Mouse (Mus musculus) kidney, postnatal 36 days (tissue): ENCODE results near the gene Caln1.
"Not testable (repeated sequence)": the region's sequence is repeated elsewhere in the genome, so short reads cannot be mapped to it uniquely, and the experiment has no call there.

Experiments
- DNase-seq, 2 experiments: peaks; one replicate each; pipeline ENCODE4 v3.0.0; 2021 to 2022; ENCODE audit warnings: mixed read lengths in 2 of 2

Gene Caln1

DNA sequence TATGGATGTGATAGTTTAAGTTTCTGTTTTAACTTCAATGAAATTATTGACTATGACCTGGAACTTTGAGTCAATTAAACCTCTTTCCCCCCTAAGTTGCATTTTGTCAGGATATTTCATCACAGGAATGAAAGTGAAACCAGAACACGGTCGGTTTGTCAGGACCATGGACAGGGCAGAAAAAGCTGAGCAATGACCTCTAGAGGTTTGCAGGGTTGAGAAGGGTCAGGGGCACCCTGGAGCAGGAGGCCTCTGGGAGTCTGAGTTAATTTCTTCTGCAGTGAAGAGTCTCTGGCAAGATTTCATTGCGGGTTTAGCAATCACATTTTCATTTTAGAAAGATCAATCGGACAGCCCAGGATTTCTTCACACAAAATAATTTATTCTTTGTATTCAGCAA lies 184.7 kb downstream of the Caln1 start:
- DNase-seq: peak in 1 of 2 experiments; percentile 15

- DNase-seq: no peak
Measured at GRCm38 (mm10) chr5:130563146-130563545, 193.9 kb downstream of the Caln1 start.

DNA sequence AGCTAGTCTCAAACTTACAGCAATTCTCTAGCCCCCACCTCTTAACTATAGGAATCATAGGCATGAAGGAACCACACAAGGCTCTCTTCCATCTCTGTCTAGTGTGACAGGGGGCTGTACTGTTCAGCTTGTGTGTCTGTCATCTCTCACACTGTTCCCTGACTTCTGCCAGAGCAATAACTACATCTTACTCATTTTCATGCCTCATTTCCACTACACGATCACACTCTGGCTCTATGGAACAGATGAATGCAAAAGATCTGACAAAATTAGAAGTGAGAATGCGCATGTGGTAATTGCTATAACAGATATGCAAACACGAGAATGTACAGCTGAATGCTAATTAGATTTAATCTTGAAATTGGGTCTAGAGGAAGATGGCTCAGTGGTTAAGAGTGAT lies 196.7 kb downstream of the Caln1 start:
- no peak for DNase-seq

DNA sequence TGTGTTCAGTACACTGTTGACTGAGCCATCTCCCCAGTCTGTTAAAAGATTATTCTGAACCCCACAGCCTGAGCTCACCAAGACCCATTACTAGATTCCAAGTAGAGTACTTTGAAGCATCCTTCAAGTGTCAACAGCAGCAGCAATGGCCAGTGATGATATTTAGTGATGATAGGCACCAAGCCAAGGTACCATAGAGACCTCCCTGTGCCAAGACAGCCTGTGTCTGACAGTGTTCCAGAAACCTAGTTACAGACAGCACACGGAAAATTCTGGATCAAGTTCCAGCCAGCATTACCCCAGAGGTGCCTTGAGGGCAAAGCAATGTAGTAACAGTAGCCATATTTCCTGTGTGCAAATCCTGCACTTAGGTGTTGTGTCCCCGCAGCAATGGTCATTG lies 208.3 kb downstream of the Caln1 start:
- DNase-seq: no peak

DNA sequence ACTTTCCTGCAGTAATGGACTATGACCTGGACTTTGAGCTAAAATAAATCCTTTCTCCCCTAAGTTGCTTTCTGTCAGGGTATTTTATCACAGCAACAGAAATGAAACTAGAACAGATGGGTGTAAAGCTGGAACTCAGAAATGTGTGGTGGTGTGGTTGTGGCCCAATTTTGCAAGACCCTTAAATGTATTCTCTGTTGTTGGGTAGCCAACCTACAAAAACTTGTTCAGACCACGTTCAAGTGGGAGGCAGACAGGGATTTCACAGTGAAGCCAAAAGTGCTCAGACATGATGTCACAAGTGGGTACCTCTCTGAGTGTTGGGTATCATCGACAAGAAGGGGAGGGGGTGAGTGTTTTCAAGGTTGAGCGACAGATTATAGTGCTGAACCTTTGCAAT lies 214.8 kb downstream of the Caln1 start:
- DNase-seq: no peak

GRCm38 (mm10) chr5:130586257-130586656 lies 217.0 kb downstream of the Caln1 start:
- peak in 1 of 2 experiments; percentile 2 for DNase-seq

- DNase-seq: no peak
Measured at GRCm38 (mm10) chr5:130596541-130596940, 227.3 kb downstream of the Caln1 start.

GRCm38 (mm10) chr5:130613657-130614056 lies 244.4 kb downstream of the Caln1 start:
- no peak for DNase-seq

GRCm38 (mm10) chr5:130614209-130614608 lies 245.0 kb downstream of the Caln1 start:
- no peak for DNase-seq

DNA sequence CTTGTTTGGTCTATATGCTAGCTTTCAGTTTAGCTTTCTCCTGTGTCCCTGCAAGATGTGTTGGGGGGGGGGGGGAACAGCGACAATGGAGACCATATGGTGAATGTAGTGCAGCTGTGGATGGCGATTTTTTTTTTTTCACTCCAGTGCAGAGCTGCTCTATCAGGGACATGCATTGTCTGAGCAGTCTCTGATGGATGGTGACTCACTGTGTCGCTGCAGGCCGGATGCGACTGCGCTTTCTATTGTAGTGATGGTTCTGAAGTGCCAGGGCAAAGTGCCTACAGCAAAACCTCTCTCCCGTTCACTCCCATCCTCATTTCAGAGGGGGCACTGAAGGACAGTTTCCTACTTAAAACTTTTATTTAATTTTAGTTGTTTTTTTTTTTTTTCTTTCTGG lies 250.8 kb downstream of the Caln1 start:
- DNase-seq: no peak

DNA sequence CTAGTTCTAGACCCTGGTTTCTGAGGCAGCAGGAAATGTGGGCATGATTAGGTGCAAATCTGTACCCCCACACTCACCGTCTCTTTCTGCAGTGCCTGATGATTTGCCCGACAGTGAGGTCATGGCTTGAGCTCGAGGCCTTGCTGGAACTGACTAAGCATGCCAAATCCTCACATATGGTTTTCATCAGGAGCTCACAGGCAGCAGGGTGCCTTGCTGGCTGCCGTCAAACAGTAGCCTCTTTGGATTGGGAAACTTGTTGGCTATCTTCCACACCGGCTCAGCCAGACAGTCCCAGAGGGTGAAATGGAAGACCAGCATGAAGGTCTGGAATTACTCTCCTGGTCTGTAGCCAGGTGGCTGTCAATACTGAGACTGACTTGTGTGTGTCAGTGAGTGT lies 254.0 kb downstream of the Caln1 start:
- DNase-seq: peak; percentile 18 to 26

DNA sequence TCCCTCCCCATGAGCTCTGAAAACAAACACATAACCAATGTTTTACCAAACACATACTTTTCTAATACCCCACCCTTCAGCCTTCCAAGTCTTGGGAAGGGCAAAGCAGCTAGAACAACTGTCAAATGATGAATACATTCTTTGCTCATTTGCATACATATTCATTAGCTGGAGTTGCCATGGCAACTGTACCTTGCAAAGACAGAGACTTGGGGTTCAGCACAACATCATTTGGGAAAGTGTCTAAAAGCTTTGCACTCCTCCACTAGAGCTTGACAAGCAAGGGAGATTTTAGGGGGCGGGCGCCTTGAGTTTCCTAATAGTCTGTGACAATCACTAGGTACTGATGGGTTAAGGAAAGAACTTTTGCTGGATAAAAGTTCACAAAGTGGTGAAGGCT lies 258.5 kb downstream of the Caln1 start:
- no peak for DNase-seq

GRCm38 (mm10) chr5:130635397-130635796 lies 266.1 kb downstream of the Caln1 start:
- no peak for DNase-seq

DNA sequence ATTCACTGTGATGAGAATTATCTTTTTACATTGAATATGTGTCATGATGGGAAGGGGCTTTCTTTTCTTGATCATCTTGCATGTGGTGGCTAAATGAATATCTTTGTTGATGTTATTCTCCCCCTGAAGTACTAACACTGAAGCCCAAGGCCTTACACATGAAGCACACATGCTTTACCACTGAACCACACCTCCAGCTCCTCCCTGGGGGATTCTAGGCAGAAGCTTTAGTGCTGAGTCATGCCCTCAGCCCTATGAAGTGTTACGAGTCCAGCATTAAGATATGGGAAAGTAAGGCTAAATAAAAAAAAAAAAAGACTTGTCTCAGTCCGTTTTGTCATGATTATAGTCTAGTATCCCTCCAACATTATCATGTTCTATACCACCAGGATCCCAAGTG lies 272.6 kb downstream of the Caln1 start:
- DNase-seq: no peak

GRCm38 (mm10) chr5:130646126-130646525 lies 276.9 kb downstream of the Caln1 start:
- not testable (repeated sequence) for DNase-seq

DNA sequence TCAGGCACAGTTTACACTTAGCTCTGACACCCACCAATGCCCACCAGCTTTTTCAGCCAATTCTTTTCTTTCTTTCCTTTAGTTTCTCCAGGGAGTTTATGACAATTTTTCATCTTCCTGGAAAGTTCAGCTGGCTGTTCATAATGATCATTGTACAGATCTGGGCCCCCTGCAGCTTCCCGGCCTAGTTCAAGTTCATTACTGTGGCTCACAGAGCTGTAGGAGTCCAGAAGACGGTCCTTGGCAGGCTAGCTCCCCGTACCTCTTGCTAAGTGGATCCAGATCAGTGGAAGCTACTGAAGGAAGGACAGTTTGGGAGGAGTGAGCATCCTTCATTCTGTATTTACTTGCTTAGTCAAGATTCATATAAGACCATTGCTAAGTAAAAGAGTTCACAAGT lies 288.9 kb downstream of the Caln1 start:
- DNase-seq: no peak

DNA sequence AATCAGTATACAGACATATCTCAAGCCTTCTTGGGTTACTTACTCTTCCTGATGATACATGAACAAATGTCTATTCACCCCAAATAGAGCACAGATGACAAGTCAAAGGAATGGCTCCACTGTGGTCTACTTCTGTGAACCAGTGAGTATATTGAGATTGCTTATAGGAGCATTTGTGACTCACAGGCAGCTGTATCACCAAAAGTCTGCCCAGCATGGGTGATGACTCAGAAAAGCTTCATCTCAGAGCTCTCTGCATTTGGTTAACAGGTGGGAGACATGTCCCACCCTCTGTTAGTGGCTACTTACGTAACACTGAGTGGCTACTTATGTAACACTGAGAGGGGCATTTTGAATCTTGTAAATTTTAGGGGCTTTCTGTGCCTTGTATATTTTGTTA lies 296.8 kb downstream of the Caln1 start:
- DNase-seq: no peak

DNA sequence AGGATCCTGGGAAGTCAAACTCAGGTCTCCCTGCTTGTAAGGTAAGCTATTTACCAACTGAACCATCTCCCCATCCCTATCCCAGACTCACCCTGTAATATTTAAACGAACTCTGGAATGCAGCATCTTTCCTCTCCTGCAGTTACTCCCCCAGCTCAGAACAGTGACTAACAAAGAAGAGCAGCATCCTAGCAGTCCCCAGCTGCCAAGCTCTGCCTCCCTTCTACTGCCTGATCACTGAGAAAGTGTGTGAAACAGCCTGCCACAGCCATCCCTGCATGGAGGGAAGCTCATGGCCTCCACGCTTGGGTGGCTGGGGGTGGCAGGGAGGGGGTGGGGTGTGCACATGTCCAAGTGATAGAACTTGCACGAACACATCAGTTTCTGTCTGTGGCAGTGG lies 303.3 kb downstream of the Caln1 start:
- DNase-seq: no peak

DNA sequence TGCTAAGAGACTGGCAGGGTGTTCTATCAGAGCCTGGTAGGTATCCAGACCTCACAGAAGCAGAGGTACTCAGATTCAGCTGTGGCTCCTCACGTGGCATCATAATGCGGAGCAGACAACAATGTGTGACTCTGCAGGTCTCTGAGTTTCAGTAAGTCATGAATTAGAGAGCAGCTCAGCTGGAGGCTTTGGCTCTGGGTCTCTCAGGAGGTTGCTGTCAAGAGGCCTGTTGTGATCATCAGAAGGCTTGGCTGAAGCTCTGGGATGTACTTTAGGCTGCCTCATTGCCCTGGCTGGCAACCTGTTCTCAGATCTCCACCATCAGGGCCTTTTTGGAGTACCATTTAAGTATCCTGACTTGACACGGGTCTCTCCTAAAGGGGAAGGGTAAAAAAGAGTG lies 303.8 kb downstream of the Caln1 start:
- DNase-seq: no peak

DNA sequence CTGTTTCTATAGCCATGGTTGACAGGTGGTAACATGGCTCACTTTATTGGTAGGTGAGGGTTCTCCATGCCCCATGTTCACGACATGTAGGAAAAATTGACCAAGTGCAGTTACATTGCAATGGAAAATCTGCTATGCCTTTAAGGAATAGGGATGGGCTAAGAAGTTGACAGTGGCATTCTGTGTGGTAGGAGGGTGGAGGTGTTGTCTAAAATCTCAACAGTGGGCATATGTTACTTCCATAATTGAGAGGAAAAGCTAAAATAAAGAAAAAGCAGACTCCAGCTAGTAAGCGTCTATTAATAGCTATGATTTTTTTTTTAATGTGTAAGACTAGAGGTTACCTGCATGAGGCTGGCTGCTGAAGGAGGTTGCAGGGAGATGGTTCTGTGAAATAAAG lies 308.6 kb downstream of the Caln1 start:
- no peak for DNase-seq

- DNase-seq: no peak
Measured at GRCm38 (mm10) chr5:130685911-130686658, 316.8 kb downstream of the Caln1 start.

DNA sequence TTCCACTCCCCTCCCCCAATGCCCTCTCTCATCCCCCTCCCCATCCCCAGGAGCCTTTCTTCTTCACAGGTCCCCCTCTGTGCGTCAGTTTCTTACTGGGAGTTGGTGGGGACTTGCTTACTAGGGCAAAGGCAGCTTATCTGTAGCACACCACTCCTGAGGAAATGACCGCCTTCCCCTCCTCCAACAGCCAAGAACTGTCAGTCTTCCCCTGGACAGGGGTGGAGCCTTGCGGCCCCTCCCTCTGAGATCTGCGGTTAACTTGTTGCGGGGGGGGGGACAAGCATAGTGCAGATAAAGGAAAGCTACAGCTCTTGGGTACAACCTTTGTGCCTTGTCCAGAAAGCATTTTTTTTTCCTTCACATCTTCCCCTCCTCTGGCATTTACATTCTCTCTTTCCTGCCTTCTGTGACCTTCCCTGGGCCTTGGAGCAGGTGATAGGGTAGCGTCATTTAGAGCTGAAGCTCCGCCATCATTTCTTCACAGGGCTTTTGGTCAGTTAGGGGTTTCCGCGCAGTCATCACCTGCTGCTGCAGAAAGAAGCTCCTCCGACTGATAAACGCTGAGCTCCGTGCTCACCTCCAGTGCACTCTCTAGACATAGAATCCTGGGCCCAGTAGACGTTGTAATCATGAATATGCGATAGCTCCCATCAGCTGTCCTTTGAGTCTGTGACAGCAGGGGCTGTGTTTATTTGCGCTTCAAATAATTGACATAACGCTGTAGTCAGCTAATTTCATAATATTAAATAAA lies 319.3 kb downstream of the Caln1 start:
- DNase-seq: no peak

DNA sequence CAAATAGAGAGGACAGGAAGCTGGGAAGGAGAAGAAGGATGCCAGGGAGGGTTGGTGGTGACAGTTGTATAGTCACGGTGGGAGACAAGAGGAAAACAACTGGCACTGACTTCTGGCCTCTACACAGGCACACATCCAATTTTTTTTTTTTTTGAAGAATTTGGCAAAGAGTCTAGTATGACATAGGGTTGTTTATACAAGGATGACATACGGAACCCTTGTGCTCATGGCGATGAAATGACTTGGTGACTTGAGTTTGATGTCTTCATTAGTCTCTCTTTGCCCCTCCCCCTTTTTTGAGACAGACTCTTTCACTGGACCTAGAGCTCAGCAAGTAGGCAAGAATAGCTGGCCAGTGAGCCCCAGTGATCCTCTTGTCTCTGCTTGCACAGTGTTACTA lies 322.1 kb downstream of the Caln1 start:
- DNase-seq: no peak

GRCm38 (mm10) chr5:130699476-130699875 lies 330.2 kb downstream of the Caln1 start:
- DNase-seq: no peak

DNA sequence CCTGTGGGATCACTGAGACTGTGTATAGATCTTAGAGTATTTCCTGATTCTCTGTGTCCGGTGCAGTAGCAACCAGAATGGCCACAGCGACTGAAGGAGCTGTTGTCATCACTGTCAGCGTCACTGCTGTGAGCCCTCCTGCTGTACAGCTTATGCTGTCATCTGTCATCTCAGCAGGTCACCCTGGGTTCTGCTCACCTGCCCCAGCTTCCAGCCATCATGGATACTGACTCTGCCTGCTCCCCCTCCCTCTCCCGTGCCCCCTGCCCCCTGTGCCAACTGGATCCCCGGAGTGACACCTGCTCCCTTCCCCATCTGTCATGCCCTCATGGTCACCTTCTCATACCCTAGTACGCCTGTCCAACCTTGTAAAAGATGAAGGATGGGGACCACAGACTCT lies 332.5 kb downstream of the Caln1 start:
- DNase-seq: no peak
